Mouse (Mus musculus): ENCODE results near the gene Slc22a4. TPM values are rescaled to one million over a fixed set of nuclear protein-coding genes. Genes with fewer than 3 reads are reported as not detected.

The Slc22a4 gene
- total RNA-seq (2015) (22.2 and 23.6 TPM in 2 replicates), total RNA-seq (2017) (15.3 and 22.6 TPM in 2 replicates)

DNA sequence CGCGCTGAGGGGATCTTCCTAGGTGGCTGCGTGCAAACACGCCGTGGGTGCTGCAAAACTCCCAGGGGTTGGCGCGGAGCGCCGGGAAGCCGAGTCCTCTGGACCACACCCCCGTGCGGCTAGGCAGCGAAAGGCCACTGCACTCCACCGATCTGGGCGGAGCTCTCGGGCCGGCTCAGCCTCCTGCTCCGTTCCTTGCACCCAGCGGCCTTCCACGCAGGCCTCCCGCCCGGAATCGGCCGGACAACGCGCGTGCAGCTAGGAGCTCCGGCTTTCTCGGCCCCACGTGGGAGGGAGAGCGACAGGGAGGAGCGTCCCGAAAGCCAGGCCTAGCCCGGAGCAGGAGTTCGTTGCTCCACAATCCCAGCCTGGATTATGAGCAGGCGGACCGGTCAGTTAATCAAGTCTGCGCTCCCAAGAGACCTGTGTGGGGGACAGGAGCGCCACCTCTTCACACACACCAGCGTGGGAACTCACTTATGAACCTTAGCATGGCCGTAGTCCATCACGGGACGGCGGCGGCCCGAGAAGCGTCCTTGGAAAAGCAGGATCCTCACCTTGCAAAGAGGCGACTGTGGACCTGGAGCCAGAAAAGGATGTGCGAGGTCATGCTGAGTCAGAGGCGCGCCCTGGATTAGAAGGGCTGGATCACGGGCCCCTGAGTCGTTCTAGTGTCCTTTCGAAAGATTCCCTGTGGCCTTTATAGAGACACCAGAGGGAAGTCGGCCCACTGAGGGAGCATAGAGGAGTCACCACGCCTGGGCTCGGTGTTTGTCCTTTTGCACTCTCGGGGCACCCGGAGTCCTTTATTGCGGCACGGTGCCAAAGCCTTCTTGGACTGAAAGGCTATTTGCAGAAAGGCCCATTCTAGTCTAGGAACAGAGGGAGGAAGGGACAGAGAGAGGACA, at the start of gene Slc22a4:
Gene Slc22a4 (minus strand): TSS at position 47 of the 908 bp plus-strand sequence.
- ATAC-seq (replicated peaks; ENCODE audit: poor library complexity): peak; percentile 60

DNA sequence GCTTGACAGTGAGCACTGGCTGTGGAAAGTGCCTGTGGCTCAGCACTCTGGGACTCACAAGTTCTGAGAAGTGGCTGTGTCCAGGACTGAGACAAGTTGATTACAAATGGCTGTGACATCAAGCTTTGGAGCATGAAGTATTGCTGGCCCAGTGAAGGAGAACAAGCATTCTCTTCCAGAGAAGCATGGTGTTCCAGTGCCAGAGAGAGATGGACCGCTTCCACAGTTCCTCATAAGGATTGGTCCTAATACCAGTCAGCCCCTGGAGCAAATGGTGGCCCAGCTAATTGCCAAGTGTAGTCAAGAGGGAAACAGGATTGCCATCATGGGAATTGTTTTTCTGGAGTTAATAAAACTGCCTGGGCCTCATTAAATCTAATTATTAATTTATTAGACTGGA, 48.2 kb upstream of the Slc22a4 start:
- ATAC-seq (replicated peaks; ENCODE audit: poor library complexity): no peak

DNA sequence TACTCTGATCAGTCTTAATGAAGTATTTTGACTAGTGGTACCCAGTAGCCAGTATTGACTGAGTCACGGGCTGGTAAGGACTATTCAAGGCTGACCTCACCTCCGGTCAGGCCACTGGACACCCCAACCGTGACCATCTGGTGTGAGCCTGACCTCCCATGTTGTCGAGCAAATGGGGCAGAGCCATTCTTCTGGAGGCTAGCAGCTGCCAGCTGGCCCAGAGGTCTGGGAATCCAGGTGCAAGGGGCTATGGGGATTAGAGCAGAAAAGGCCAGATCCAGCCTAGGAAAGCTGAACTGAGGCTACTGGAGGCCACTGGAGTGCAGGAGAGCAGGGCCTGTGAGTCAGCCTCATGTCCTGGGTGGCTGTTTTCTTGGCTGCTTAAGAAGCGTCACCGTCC, 47.5 kb upstream of the Slc22a4 start:
- ATAC-seq (replicated peaks; ENCODE audit: poor library complexity): no peak

DNA sequence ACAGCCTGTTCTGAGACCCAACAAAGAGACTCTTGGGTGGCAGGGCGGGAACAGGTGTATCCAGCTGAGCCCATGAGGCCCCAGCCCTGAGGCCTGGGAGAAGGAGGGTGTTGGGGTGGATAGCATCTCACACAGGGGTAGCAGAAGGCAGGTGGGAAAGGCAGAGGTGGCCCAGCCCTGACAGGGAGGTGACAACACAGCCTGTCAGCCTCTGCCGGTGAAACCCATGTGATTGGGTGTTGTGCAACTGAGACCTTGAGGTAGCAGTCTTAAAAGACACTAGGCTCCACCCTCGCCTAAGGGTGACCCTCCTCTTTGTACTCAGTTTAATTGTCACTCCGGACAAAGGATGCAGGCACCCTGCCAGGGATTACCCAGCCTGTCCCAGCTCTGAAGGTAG, 45.4 kb upstream of the Slc22a4 start:
- ATAC-seq (replicated peaks; ENCODE audit: poor library complexity): no peak

DNA sequence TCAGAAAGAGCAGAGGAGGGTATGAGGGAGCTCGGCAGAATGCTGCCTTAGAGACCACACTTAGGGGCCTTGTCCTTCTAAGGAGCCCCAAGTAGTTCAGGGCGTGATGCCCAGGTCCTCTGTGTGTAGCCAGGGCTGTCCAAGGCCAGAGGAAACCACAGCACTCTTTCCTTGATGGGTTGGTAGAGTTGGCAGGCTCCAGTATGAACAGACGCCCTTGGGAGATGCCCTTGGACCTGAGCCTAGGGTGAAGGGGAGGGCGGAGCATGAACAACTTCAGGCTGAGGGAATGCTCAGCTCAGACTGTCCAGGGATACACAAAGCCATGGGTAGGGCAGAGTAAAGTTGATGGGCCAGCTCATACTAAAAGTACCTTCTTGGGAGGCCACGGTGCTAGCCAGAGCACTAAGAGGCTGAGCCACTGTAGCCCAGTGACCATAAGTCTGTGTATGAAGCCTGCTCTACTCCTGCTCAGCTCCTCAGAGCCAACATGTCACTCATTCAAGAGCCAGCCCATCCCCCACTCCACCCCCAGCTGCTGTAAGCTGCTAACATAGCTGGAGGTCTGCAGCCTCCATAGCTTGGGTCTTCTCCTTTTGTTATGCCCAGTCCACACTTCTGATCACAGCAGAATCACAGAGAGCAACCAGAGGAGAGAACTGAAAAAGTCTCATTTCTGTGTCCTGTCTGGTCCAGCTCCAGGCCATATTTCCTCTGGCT, 44.0 kb upstream of the Slc22a4 start:
- no peak for ATAC-seq (replicated peaks; ENCODE audit: poor library complexity)

DNA sequence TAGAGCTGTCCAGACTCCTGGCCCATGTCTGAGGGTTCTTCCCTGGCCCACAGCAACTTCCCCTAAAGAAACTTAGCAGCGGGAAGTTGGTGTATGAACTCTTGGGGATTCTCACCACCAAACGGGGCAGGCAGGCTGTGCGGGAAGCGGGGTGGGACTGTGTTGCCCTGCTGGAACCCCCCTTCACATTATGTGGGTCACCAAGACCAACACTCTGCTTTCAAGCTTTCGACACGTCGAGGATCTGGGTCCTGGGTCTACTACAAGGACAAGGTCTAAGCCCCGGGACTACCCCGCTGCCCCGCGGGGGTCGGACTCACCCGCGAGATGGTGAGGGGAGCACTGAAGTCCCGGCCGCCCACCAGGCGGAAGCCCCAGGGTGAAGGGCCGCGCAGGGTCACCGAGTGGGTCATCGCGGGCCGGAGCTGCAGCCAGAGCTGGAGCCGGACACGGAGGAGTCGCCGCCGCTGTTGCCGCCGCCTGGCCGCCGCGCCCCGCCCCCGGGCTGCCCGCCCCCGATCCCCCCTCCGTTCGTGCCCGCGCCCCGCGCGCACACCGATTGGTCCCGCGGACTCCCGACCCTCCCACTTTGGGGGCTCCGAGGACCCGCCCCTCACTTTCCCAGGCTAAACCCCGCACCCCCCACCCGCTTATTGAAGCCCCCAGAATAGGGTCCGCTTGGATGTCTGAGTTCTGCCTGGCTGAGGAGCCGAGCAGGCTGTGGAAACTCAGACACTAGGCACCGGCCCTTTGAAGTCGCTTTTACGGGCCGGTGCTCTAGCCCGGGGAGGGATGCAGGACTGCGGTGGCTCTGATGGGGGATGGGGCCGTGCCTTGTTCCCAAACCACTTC, 40.9 kb upstream of the Slc22a4 start, which contains the start of gene Pdlim4:
Gene Pdlim4 (minus strand): TSS at position 495 of the 852 bp plus-strand sequence.
- peak; percentile 32 for ATAC-seq (replicated peaks; ENCODE audit: poor library complexity)

DNA sequence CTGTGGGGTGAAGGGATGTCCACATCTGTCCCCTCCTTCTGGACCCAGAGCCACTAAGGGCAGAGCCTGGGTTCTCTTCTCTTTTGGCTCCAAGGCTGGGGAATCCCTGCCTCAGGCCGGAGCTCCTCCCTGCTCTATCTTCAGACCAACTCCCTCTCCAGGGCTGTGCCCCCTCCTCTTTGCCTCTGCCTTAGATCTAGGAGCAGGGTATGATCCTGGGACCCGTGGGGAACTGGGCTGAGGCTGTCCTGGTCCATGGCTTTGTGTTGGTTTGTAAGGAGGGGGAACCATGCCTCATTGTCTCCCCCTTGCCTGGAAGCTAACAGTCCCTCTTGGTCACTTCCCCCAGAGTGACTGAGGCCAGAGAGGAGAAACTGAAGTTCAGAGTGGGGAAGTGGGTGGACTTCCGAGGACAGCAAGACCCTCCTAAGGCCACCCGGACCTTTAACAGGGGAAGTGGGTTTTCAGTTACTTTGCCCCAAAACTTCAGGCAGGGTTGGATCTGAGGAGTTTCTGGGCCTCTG, 40.2 kb upstream of the Slc22a4 start:
- peak; percentile 25 for ATAC-seq (replicated peaks; ENCODE audit: poor library complexity)

DNA sequence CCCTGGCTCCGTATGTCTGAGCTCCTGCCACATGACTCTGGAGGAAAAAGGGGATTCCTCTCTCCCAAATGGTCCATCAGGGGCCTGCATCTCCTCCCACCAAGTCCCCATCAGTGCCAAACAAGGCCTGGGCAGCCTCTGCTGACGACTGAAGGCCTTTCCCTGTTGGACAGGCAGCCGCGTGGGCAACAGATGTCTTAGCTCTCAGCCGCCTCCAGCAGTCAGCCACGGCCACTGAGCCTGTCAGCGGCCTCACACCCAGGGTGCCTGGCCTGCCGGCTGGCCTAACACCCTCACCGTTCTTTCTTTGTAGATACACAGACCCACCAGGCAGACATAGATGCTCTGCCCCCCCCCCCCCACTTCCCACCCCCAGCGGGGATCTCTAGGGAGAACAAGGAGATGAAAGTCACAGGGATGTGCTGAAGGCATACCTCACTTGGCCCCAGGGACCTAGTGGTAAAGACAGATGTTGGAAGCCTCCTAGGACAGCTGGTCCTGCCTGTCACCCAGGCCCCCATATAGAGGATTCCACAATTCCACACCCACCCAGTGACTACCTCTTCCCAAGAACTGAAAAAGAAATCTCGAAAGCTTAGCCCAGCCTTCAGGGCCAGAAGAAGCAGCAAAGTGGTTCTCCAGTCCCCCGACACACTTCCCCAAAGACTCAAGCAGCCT, 39.6 kb upstream of the Slc22a4 start:
- no peak for ATAC-seq (replicated peaks; ENCODE audit: poor library complexity)

DNA sequence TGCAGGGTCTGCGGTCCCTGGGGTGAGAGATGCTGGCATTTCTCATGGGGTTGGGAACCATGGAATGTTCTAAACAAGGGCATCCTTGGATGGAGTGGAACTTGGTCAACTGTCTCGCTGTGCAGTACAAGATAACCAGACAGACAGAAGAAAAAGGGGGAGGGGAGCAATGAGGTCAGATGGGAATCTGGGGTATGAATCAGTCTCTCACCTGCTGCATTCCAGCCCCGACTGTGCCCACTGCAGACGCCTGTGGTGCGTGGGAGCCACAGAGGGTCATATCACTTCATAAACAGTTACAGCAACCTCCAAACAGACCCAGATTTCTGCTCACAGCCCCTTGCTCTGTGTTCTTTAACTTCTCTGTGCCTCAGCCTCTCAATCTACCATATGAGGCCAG, 38.5 kb upstream of the Slc22a4 start:
- ATAC-seq (replicated peaks; ENCODE audit: poor library complexity): no peak

DNA sequence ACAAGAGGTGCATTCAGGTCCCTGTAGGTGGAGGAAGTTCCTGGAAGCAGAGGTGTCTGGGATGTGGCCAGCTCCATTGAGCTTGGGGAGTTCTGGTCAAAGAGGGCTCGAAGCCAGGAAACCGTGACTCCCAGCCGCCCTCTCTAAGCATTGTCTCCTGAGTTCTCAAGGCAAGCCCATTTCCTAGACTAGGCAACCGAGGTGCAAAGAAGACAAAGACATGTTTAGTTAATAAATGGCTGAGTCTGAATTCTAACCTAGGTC, 38.0 kb upstream of the Slc22a4 start:
- ATAC-seq (replicated peaks; ENCODE audit: poor library complexity): no peak

DNA sequence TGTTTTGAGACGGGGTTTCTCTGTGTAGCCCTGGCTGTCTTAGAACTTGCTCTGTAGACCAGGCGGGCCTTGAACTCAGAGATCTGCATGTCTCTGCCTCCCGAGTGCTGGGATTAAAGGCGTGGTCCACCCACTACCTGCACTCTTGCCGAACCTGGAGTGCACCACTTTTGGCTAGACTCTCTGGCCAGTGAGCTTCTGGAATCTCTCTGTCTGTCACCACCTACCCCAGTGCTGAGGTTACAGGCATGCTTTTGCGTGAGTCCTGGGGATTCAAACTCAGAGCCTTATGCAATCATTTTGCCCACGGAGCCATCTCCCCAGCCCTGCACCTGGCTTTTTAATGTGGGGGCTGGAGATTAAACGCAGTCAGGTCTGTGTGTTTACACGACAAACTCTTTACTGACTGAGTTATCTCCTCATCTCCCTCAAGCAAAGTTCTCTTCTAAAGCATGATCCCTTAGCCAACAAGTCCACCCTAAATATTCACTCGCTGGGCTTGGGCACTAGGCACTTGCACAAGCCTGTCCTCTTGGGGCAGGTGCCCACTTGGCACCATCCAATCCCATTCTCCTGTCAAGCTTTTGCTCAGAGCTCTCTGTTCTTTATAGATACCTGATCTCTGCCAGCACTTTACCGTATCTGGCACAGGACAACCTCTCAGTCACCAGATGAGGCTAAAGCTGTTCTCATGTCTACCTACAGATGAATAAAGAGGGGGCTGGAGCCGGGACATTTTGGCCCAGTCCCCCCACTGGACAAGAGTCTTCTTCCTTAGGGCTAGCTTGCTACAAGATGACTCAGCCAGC, 37.4 kb upstream of the Slc22a4 start:
- ATAC-seq (replicated peaks; ENCODE audit: poor library complexity): no peak

DNA sequence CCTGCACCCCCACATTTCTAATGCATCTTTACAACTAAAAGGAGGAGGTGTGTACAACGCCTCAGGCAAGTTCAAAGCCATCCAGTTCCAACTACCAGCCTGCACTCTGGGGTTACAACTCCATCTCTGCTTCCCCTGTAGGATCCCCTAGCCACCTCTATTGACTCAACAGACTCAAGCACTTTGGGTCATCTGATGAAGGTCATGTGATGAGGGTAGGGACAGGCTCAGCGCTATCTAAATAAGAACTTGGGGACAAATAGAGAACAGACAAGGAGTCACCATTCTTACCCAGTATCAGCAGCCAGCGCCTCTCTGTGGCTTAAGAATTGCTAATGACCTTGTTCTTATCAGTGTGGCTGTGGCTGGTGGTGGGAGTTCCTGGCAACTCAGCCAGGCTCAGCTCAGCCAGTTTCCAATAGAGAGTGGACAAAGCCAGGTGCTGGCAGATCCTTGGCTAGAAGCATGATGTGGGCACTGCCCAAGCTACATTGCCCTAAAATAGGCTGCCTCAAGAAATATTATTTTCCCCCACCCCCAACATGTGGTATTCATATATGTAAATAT, 36.6 kb upstream of the Slc22a4 start:
- 0 out of 2 replicates have a peak, but pooled peaks have one; percentile 10 for ATAC-seq (replicated peaks; ENCODE audit: poor library complexity)

DNA sequence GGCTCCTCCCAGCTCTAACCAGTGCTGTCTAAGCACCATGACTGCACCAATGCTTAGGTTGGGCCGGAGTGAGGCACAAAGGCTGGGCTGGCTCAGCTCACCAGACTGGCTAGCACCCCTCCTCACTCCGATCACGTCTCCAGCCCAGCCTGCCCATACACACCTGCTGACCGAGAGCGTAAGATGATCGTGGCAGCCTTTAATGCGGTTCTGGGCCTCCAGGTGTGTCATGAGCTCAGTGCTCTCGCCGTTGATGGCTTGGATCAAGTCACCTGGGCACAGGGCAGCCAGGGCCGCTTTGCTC, 35.5 kb upstream of the Slc22a4 start:
- ATAC-seq (replicated peaks; ENCODE audit: poor library complexity): no peak

DNA sequence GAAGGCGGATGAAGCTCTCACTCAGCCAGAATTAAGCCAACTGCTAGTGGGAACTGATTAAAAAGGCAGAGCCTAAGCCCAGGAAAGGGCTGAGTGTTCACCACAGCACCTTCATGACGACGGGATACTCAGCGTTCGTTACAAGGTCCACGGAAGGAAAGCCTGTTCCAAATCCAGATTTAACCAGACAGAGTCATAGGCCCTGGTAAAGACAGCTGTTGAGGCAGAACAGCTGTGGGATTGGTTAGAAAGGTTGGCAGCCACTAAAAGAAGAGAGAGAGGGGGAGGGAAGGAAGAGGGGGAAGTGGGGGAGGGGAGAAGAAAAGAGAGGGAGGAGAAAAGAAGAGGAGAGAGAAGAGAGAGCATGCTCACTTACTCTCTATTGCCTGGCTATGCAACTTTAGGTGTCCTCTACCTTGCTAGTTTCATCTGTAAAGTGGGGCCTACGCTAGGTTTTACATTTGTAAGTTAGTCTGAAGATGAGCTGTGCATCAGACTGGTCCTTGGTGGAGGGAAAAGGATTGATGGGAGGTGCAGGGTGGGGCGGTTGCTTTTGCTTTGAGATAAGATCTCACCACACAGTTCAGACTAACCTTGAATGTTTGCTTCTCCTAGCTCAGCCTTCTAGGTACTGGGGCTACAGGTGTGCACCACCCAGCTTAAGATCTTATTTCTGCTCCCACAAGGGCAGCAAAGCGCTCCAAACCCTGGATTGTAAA, 35.0 kb upstream of the Slc22a4 start:
- ATAC-seq (replicated peaks; ENCODE audit: poor library complexity): no peak

DNA sequence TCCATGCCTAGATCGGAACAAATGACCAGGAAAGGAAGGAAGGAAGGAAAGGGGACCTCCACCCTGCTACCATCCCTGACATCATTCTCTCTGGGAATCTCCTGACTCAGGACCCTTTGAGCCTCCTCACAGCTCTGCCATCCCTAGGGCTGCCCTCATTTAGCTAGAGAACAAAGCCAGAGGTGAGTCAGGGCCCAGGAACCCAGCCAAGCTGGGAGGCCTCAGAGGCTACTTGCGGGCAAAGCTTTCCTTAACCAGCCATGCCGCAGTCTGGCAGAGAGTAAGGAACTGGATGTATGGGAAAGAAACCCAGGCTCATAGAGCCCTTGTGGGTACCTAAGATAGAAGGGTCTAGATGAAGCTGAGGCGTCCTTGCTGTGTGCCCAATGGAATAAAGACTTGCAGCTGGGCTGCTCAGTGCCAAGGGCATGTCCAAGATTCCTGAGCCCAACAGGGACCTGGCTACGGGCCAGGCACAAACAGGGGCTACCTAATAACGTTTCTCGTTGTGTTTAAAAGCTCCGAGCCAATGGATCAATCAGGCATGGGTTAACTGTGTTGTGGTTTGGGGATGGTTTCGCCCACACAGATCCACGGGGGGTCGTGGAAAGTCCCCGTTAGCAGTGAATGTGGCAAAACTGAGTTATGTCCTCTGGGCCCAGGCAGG, 34.3 kb upstream of the Slc22a4 start:
- no peak for ATAC-seq (replicated peaks; ENCODE audit: poor library complexity)

DNA sequence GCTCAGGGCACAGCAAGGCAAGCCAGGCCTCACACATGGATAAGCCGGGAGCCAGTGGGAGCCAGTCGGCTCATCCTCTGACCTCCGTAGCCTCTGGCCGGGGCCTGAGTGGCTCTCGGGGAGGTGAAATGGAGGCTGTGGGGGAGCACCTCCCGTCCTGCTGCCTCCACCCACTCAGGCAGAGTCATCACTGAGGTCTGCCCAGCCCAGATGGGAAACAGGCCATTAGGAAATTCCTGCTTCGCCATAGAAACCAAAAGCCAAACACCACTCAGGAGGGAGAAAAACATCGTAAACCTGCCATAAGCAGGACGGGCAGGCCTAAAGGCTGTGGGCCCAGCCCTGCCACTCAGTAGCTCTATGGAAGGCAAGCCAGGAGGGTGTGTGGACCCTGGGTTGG, 32.4 kb upstream of the Slc22a4 start:
- ATAC-seq (replicated peaks; ENCODE audit: poor library complexity): no peak

DNA sequence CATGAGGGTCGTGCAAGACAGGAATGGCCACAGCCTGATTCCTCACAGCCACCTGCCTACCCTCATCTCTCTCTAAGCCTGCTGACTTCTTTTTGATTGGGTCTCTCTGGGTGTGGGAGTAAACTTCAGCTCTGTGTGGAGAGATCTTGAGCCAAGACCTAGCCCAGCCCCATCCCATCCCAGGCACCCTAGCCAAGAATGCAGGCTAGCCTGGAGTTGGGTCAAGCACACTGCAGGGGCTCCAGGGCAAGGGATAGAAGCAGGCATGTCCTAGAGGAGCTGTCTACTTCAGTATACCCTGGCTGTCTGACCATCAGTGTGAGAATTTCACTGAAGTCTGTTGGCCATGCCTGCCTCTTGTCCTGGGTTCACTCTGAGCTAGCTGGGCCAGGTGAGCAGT, 31.6 kb upstream of the Slc22a4 start:
- no peak for ATAC-seq (replicated peaks; ENCODE audit: poor library complexity)

DNA sequence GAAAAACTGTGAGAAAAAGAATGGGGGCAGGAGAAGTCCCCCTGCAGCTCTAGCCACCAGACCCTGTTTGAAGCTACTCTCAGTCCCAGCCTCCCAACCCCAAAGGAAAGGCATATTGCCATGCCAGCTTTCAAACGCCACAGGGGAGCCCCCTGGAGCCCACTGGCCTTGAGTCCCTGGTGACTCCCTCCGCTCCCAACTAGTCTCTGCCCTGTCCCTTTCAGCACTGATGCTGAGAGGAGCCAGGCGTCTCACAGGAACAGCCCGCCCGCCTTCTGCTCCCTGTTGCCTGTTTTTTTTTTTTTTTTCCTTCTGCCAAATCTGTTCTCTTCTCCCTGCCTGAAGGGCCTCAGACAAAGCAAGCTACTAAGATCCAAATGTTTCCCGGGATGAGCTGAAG, 30.8 kb upstream of the Slc22a4 start:
- no peak for ATAC-seq (replicated peaks; ENCODE audit: poor library complexity)

Measured in megakaryocyte progenitor cell, adult 5-6 weeks (primary cell).